8 mouse cellular contexts compared by ENCODE assay signal in the genomic region with DNA sequence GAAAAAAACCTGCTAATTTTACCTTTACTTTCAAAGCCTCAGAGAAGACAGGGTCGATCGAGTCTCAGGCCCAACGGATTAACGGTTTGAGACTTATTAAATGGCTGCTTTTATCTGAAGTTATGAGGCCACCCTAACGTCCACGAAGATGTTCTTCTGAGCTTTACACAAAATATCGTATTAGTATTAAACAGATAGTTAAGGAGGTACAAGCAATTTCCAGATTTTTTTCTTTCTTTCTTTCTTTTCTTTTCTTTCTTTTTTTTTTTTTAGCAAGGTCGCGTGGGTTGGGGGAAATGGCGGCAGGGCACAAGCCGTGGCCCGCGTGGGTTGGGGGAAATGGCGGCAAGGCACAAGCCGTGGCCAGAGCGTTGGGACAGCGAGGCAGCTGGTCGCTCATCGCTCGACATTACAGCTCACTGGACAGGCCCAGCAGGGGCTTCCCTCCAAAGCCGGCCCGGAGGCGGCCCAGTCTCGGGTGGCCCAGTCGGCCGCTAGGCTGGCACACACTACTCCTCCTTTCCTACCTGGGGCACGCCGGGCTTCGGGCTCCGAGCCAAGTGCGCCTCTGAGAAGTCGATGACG. TPM values are rescaled to one million over a fixed set of nuclear protein-coding genes. Genes with fewer than 3 reads are reported as not detected.
DNase-seq lines count a peak whose midpoint lies in the region; ATAC-seq and TF ChIP-seq lines count a peak whose summit lies in the region.

No protein-coding gene starts in this region.

- H3K4me1 ChIP-seq in erythroblast, embryonic 14.5 days (ENCODE audit: control insufficient read depth) = peaks cover 30% of the 10 kb centered on the region
- peaks cover 10% of the 10 kb centered on the region for H3K4me1 ChIP-seq in limb, embryonic 14.5 days (ENCODE audit: control insufficient read depth, insufficient read depth, low read length)
- peaks cover 7% of the 10 kb centered on the region; the same call in 1 of the 2 replicates for H3K4me1 ChIP-seq in stomach, embryonic 14.5 days (ENCODE audit: control insufficient read depth, insufficient read depth, low read length)

- peak; percentile 73 for DNase-seq in embryo, embryonic 10 days (ENCODE audit: low spot score)
- no peak for DNase-seq in embryo, embryonic 9.5 days (ENCODE audit: extremely low spot score)
- peak; percentile 69 for DNase-seq in CD4-positive, CD25-positive, alpha-beta regulatory T cell, adult 2 months (ENCODE audit: low read depth, low spot score)
- DNase-seq in limb, embryonic 14.5 days (ENCODE audit: low spot score) = no peak
- DNase-seq in adrenal gland, adult (ENCODE audit: inconsistent age in 2 of 2, low spot score in 1 of 2) = no peak
- no peak for DNase-seq in spleen, postnatal 4 days (ENCODE audit: low spot score in 2 of 2)

- H3K4me3 ChIP-seq in erythroblast, embryonic 14.5 days (replicated peaks) = peak overlapping the region; percentile 78
- peak overlapping the region; percentile 90 for H3K4me3 ChIP-seq in limb, embryonic 14.5 days (replicated peaks; ENCODE audit: low read length)
- peak overlapping the region; percentile 93 for H3K4me3 ChIP-seq in stomach, embryonic 14.5 days (ENCODE audit: low read depth, low read length)

- peak; percentile 70 for ATAC-seq in limb, embryonic 14.5 days (ENCODE audit: low FRiP score, low read depth)
- ATAC-seq in stomach, embryonic 14.5 days (ENCODE audit: insufficient number of reproducible peaks, insufficient read depth, low FRiP score, low read depth) = peak; percentile 76

- TF ChIP-seq POLR2A in limb, embryonic 14.5 days (IDR thresholded peaks at IDR 0.05; ENCODE audit: borderline replicate concordance, extremely low read depth, insufficient read depth, insufficient read length) = no peak

- H3K27me3 ChIP-seq in erythroblast, embryonic 14.5 days (ENCODE audit: control insufficient read depth) = no peaks in the 10 kb centered on the region
- no peaks in the 10 kb centered on the region for H3K27me3 ChIP-seq in limb, embryonic 14.5 days (ENCODE audit: control insufficient read depth, insufficient read depth, low read length)
- H3K27me3 ChIP-seq in stomach, embryonic 14.5 days (ENCODE audit: control insufficient read depth, insufficient read depth, low read length) = no peaks in the 10 kb centered on the region

- H3K9ac ChIP-seq in limb, embryonic 14.5 days (ENCODE audit: low read depth, low read length, severe bottlenecking) = peak overlapping the region; percentile 94
- H3K9ac ChIP-seq in stomach, embryonic 14.5 days (replicated peaks; ENCODE audit: low read depth, low read length) = peak overlapping the region; percentile 95

- peak overlapping the region; percentile 91 for H3K27ac ChIP-seq in limb, embryonic 14.5 days (replicated peaks; ENCODE audit: low read depth, low read length)
- peak overlapping the region; percentile 87 for H3K27ac ChIP-seq in stomach, embryonic 14.5 days (ENCODE audit: low read length)

- H3K36me3 ChIP-seq in erythroblast, embryonic 14.5 days (ENCODE audit: control insufficient read depth) = peaks cover 59% of the 10 kb centered on the region
- peaks cover 54% of the 10 kb centered on the region for H3K36me3 ChIP-seq in limb, embryonic 14.5 days (ENCODE audit: control insufficient read depth, insufficient read depth, low read length)
- H3K36me3 ChIP-seq in stomach, embryonic 14.5 days (ENCODE audit: control insufficient read depth, insufficient read depth, low read length) = peaks cover 41% of the 10 kb centered on the region

- under 1% methylated on average over 33 of the region's 33 CpGs for WGBS in limb, embryonic 14.5 days
- WGBS in stomach, embryonic 14.5 days = under 1% methylated on average over 33 of the region's 33 CpGs

- H3K4me2 ChIP-seq in limb, embryonic 14.5 days (replicated peaks; ENCODE audit: low read depth, low read length, severe bottlenecking) = peak overlapping the region; percentile 58
- peak overlapping the region; percentile 69 for H3K4me2 ChIP-seq in stomach, embryonic 14.5 days (replicated peaks; ENCODE audit: low read depth, low read length)

- H3K9me3 ChIP-seq in erythroblast, embryonic 14.5 days (ENCODE audit: control insufficient read depth, low read length) = no peaks in the 10 kb centered on the region
- no peaks in the 10 kb centered on the region for H3K9me3 ChIP-seq in limb, embryonic 14.5 days (ENCODE audit: control insufficient read depth, low read length)
- H3K9me3 ChIP-seq in stomach, embryonic 14.5 days (ENCODE audit: control insufficient read depth, low read depth, low read length) = no peaks in the 10 kb centered on the region

RNA-seq across cellular contexts. Expression of gene Slirp, which starts 0.5 kb away (rescaled TPM):
- polyA plus RNA-seq in erythroblast, embryonic 14.5 days (2012) = 0.18 TPM in 1 of 2 replicates, not detected in the other
- polyA plus RNA-seq in limb, embryonic 14.5 days (2012; rRNA removed) = 62.4 and 83.4 TPM in 2 replicates
- 292 and 314 TPM in 2 replicates for polyA plus RNA-seq in limb, embryonic 14.5 days (2014; fragmentation: Nextera tagmentation; extraction: Ambion mirVana)
- 256 and 281 TPM in 2 replicates for polyA plus RNA-seq in stomach, embryonic 14.5 days (2014; fragmentation: Nextera tagmentation; extraction: Ambion mirVana)

RNA-seq across cellular contexts. Expression of gene Alkbh1, which starts 0.6 kb away (rescaled TPM):
- polyA plus RNA-seq in erythroblast, embryonic 14.5 days (2012) = 3.9 and 4.8 TPM in 2 replicates
- polyA plus RNA-seq in limb, embryonic 14.5 days (2012; rRNA removed) = 60.2 and 62.2 TPM in 2 replicates
- 48.3 and 59.0 TPM in 2 replicates for polyA plus RNA-seq in limb, embryonic 14.5 days (2014; fragmentation: Nextera tagmentation; extraction: Ambion mirVana)
- 64.0 and 76.9 TPM in 2 replicates for polyA plus RNA-seq in stomach, embryonic 14.5 days (2014; fragmentation: Nextera tagmentation; extraction: Ambion mirVana)

RNA-seq across cellular contexts. Expression of gene Snw1, which starts 28.9 kb away (rescaled TPM):
- 2.1 and 2.5 TPM in 2 replicates for polyA plus RNA-seq in erythroblast, embryonic 14.5 days (2012)
- polyA plus RNA-seq in limb, embryonic 14.5 days (2012; rRNA removed) = 30.8 and 45.3 TPM in 2 replicates
- 125 and 134 TPM in 2 replicates for polyA plus RNA-seq in limb, embryonic 14.5 days (2014; fragmentation: Nextera tagmentation; extraction: Ambion mirVana)
- polyA plus RNA-seq in stomach, embryonic 14.5 days (2014; fragmentation: Nextera tagmentation; extraction: Ambion mirVana) = 124 TPM in 2 replicates

RNA-seq across cellular contexts. Expression of gene Gm5788, which starts 51.3 kb away (rescaled TPM):
- not detected in 2 replicates for polyA plus RNA-seq in erythroblast, embryonic 14.5 days (2012)
- polyA plus RNA-seq in limb, embryonic 14.5 days (2012; rRNA removed) = not detected in 2 replicates
- not detected in 2 replicates for polyA plus RNA-seq in limb, embryonic 14.5 days (2014; fragmentation: Nextera tagmentation; extraction: Ambion mirVana)
- polyA plus RNA-seq in stomach, embryonic 14.5 days (2014; fragmentation: Nextera tagmentation; extraction: Ambion mirVana) = not detected in 2 replicates

RNA-seq across cellular contexts. Expression of gene Sptlc2, which starts 55.1 kb away (rescaled TPM):
- 0.29 and 0.80 TPM in 2 replicates for polyA plus RNA-seq in erythroblast, embryonic 14.5 days (2012)
- 23.3 and 35.2 TPM in 2 replicates for polyA plus RNA-seq in limb, embryonic 14.5 days (2012; rRNA removed)
- polyA plus RNA-seq in limb, embryonic 14.5 days (2014; fragmentation: Nextera tagmentation; extraction: Ambion mirVana) = 80.8 and 85.5 TPM in 2 replicates
- polyA plus RNA-seq in stomach, embryonic 14.5 days (2014; fragmentation: Nextera tagmentation; extraction: Ambion mirVana) = 93.4 and 100 TPM in 2 replicates

Comparison
In these comparisons a context has a peak if more than half of its experiments do, and no peak if none do; other contexts are left out.
1. DNase-seq: peak in embryo, embryonic 10 days (single experiment) and CD4-positive, CD25-positive, alpha-beta regulatory T cell, adult 2 months (single experiment); none in embryo, embryonic 9.5 days (single experiment), limb, embryonic 14.5 days (single experiment), adrenal gland, adult (0 of 2) and spleen, postnatal 4 days (0 of 2).
2. RNA of gene Slirp, which starts 0.5 kb away (polyA plus RNA-seq): 62.4 to 314 TPM in limb, embryonic 14.5 days and 256 to 281 TPM in stomach, embryonic 14.5 days; 0.18 TPM in erythroblast, embryonic 14.5 days; every median in the first group is over 10 times any median in the second.
3. Peak in every context shown above with its lines, with median percentiles within 50 percentile points of each other: H3K4me3 ChIP-seq.